Mouse (Mus musculus) neural tube, embryonic 12.5 days (tissue): ENCODE measurements around the gene Anxa7. TPM values are rescaled to one million over a fixed set of nuclear protein-coding genes. Genes with fewer than 3 reads are reported as not detected.

Experiments used
- ATAC-seq: fragments of 200-750 bp; cut with Nextera tagmentation; 2 replicates; pipeline ENCODE4 v1.8.0; 2017; ENCODE audit warnings: low read depth, mild to moderate bottlenecking, moderate TSS enrichment, moderate library complexity; ENCODE audit not compliant: low FRiP score
- H3K27ac ChIP-seq: fragments of 300-500 bp; sonication (generic); 2 replicates; pipeline ENCODE4 v1.5.1; 2016
- H3K27me3 ChIP-seq: fragments of 300-500 bp; sonication (generic); replicated peaks from 2 replicates; pipeline ENCODE4 v1.6.1; 2016; ENCODE audit warnings: mild to moderate bottlenecking
- H3K36me3 ChIP-seq: fragments of 300-500 bp; sonication (generic); 2 replicates; pipeline ENCODE4 v1.6.1; 2016; ENCODE audit warnings: mild to moderate bottlenecking
- H3K4me1 ChIP-seq: fragments of 300-500 bp; sonication (generic); 2 replicates; pipeline ENCODE4 v1.6.1; 2016
- H3K4me2 ChIP-seq: fragments of 300-500 bp; sonication (generic); replicated peaks from 2 replicates; pipeline ENCODE4 v1.6.1; 2016; ENCODE audit warnings: mild to moderate bottlenecking
- H3K4me3 ChIP-seq: fragments of 300-500 bp; sonication (generic); 2 replicates; pipeline ENCODE4 v1.5.1; 2016
- H3K9ac ChIP-seq: fragments of 300-500 bp; sonication (generic); 2 replicates; pipeline ENCODE4 v1.6.1; 2016; ENCODE audit warnings: mild to moderate bottlenecking
- H3K9me3 ChIP-seq: fragments of 300-500 bp; sonication (generic); 2 replicates; pipeline ENCODE4 v1.6.1; 2016; ENCODE audit warnings: mild to moderate bottlenecking
- WGBS: fragments of 180-500 bp; shearing (Covaris S2); methylation state at CpG from one replicate; pipeline ENCODE4 v1.1.7; 2016; 5-methylcytosine and 5-hydroxymethylcytosine counted together
- polyA plus RNA-seq: library from polyadenylated mRNA; unstranded; fragments of >200 nt; fragmentation: Nextera tagmentation; extraction: Ambion mirVana; gene quantifications from 2 replicates; pipeline ENCODE4 v1.2.1, GENCODE M21; 2016

Anxa7 gene
- polyA plus RNA-seq, 1 experiment from 2014 or later = 14.4 TPM

DNA sequence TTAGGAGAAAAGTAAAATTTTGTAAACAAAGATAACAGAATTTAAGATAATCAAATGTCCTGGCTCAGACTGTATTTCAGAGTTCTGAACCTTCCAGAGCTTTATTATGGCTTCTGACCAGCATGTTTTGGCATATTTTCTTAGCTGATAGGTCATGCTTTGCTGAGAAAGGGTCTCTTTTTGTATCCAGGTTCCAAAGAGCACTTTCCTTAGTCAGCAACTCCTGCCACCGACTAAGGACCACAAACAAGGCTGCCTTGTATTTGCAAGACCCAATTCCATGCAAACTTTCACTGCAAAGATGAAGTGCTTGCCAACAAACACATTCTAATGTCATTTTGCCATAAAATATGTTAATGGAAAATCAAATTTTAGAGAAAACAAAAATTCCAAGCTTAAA, 50.1 kb downstream of the Anxa7 start:
- 63% methylated on average over 1 of the region's 1 CpGs for WGBS
- H3K4me3 ChIP-seq = no peak overlapping the region
- no peaks in the 10 kb centered on the region for H3K9me3 ChIP-seq
- no peaks in the 10 kb centered on the region for H3K27me3 ChIP-seq
- H3K9ac ChIP-seq = no peak overlapping the region
- no peak for ATAC-seq
- H3K27ac ChIP-seq = no peak overlapping the region
- no peaks in the 10 kb centered on the region for H3K4me1 ChIP-seq
- H3K4me2 ChIP-seq = no peak overlapping the region
- H3K36me3 ChIP-seq = no peaks in the 10 kb centered on the region

DNA sequence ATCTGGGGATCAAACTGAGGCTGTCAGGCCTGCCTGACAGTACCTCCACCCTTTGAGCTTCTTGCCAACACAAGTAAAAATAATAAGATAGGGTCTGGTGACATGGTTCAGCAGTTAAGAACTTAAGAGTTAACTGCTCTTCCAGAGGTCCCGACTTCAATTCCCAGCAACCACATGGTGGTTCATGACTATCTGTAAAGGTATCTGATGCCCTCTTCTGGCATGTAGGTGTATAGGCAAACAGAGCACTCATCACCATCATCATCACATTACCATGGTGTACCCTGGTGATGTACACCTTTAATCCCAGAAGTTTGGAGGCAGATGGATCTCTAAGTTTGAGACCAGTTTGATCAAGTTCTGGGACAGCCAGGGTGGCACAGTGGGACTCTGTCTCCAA, 51.3 kb downstream of the Anxa7 start:
- Histone ChIP-seq H3K4me1 (no peaks in the 10 kb centered on the region), H3K4me2 (no peak overlapping the region), H3K27ac (no peak overlapping the region), H3K27me3 (no peaks in the 10 kb centered on the region), H3K9ac (no peak overlapping the region), H3K36me3 (no peaks in the 10 kb centered on the region), H3K9me3 (no peaks in the 10 kb centered on the region), H3K4me3 (no peak overlapping the region)
- no peak for ATAC-seq
- 38% methylated on average over 1 of the region's 1 CpGs for WGBS

DNA sequence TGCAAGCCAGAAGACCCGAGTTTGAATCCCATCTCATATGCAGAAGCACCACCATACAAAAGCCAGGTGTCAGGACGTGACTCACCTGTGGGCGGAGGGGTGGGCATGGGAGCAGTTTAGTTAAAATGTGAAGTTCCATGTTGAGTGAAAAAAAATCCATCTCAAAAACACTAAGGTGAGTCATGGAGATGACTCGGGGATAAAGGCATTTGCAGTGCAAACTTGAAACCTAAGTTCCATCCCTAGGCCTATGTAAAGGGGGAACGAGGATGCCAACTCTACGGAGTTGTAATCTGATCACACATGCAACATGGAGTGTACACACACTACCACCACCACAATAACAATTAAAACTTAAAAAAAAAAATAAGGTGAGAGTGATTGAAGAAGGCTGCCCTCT, 56.9 kb downstream of the Anxa7 start:
- H3K27me3 ChIP-seq = no peaks in the 10 kb centered on the region
- H3K4me1 ChIP-seq = no peaks in the 10 kb centered on the region
- H3K9ac ChIP-seq = no peak overlapping the region
- no peak for ATAC-seq
- H3K9me3 ChIP-seq = no peaks in the 10 kb centered on the region
- no peaks in the 10 kb centered on the region for H3K36me3 ChIP-seq
- H3K4me3 ChIP-seq = no peak overlapping the region
- 87% methylated on average over 6 of the region's 6 CpGs for WGBS
- no peak overlapping the region for H3K4me2 ChIP-seq
- no peak overlapping the region for H3K27ac ChIP-seq

DNA sequence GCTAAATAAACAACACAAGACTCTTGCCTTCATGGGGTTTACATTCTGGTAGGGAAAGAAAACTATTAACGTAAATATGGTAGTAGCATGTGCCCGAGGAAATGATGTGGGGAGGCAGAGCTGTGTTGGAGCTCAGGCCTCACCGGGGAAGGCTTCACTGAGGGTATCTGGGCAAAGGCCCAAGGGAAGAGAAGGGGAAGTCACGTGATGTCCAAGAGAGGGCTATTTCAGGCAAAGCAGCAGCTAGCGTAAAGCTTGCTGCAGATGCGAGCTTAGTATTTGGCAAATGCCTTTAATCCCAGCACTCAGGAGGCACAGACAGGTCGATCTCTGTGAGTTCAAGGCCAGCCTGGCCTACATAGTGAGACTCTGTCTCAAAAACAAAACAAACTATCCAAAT, 57.7 kb downstream of the Anxa7 start:
- Histone ChIP-seq H3K9me3 (no peaks in the 10 kb centered on the region), H3K4me3 (no peak overlapping the region), H3K36me3 (no peaks in the 10 kb centered on the region), H3K27me3 (no peaks in the 10 kb centered on the region), H3K4me1 (no peaks in the 10 kb centered on the region), H3K27ac (no peak overlapping the region), H3K4me2 (no peak overlapping the region), H3K9ac (no peak overlapping the region)
- no peak for ATAC-seq
- 79% methylated on average over 7 of the region's 7 CpGs for WGBS

Other genes starting within 250 kb of the Anxa7 start
- not detected in 2 replicates for gene Kcnk16, start 210.9 kb downstream of the Anxa7 start, polyA plus RNA-seq
- gene Nudt13, start 185.4 kb downstream of the Anxa7 start, polyA plus RNA-seq = 10.1 and 10.7 TPM in 2 replicates
- gene Ecd, start 132.0 kb downstream of the Anxa7 start, polyA plus RNA-seq = 61.0 and 61.9 TPM in 2 replicates
- gene Fam149b, start 132.0 kb downstream of the Anxa7 start, polyA plus RNA-seq = 51.6 and 52.1 TPM in 2 replicates
- 170 and 171 TPM in 2 replicates for gene Dnajc9, start 91.2 kb downstream of the Anxa7 start, polyA plus RNA-seq
- 64.4 and 68.0 TPM in 2 replicates for gene Mrps16, start 86.5 kb downstream of the Anxa7 start, polyA plus RNA-seq
- gene Cfap70, start 27.9 kb downstream of the Anxa7 start, polyA plus RNA-seq = 0.23 and 0.41 TPM in 2 replicates
- gene Mss51, start 16.8 kb upstream of the Anxa7 start, polyA plus RNA-seq = 0.98 and 1.4 TPM in 2 replicates
- 65.7 and 66.5 TPM in 2 replicates for gene Ppp3cb, start 66.4 kb upstream of the Anxa7 start, polyA plus RNA-seq
- gene Usp54, start 160.9 kb upstream of the Anxa7 start, polyA plus RNA-seq = 11.9 and 12.9 TPM in 2 replicates
- gene Myoz1, start 176.4 kb upstream of the Anxa7 start, polyA plus RNA-seq = 0.20 and 0.37 TPM in 2 replicates
- gene Synpo2l, start 188.2 kb upstream of the Anxa7 start, polyA plus RNA-seq = 3.5 and 5.1 TPM in 2 replicates
- 90.8 and 99.7 TPM in 2 replicates for gene Sec24c, start 194.2 kb upstream of the Anxa7 start, polyA plus RNA-seq
- gene Fut11, start 214.8 kb upstream of the Anxa7 start, polyA plus RNA-seq = 28.3 and 28.6 TPM in 2 replicates
- 219 and 228 TPM in 2 replicates for gene Chchd1, start 222.9 kb upstream of the Anxa7 start, polyA plus RNA-seq
- 53.3 and 57.7 TPM in 2 replicates for gene Zswim8, start 227.4 kb upstream of the Anxa7 start, polyA plus RNA-seq